Mouse (Mus musculus) neural tube, embryonic 11.5 days (tissue): ENCODE data around the gene Tmem129. TPM values are rescaled to one million over a fixed set of nuclear protein-coding genes. Genes with fewer than 3 reads are reported as not detected.

Source experiments
- ATAC-seq: fragments of 200-750 bp; cut with Nextera tagmentation; 2 replicates; pipeline ENCODE4 v1.8.0; 2017; ENCODE audit warnings: moderate number of reproducible peaks, mild to moderate bottlenecking, moderate TSS enrichment, moderate library complexity; ENCODE audit not compliant: insufficient read depth, low FRiP score, low TSS enrichment
- DNase-seq: peaks from one replicate; pipeline ENCODE4 v3.0.0-alpha.2; 2015; ENCODE audit warnings: low spot score
- H3K27ac ChIP-seq: fragments of 300-500 bp; sonication (generic); 2 replicates; pipeline ENCODE4 v1.5.1; 2014; ENCODE audit warnings: low read depth, mild to moderate bottlenecking, low read length
- H3K27me3 ChIP-seq: fragments of 300-500 bp; sonication (generic); 2 replicates; pipeline ENCODE4 v1.6.1; 2014; ENCODE audit warnings: mild to moderate bottlenecking, low read length, mixed read lengths; ENCODE audit not compliant: control insufficient read depth, insufficient read depth
- H3K36me3 ChIP-seq: fragments of 300-500 bp; sonication (generic); 2 replicates; pipeline ENCODE4 v1.6.1; 2014; ENCODE audit warnings: mild to moderate bottlenecking, low read length, moderate library complexity, mixed read lengths; ENCODE audit not compliant: control insufficient read depth, insufficient read depth
- H3K4me1 ChIP-seq: fragments of 300-500 bp; sonication (generic); 2 replicates; pipeline ENCODE4 v1.6.1; 2014; ENCODE audit warnings: low read length, mixed read lengths; ENCODE audit not compliant: control insufficient read depth, insufficient read depth
- H3K4me2 ChIP-seq: fragments of 300-500 bp; sonication (generic); 2 replicates; pipeline ENCODE4 v1.6.1; 2014; ENCODE audit warnings: low read depth, mild to moderate bottlenecking, moderate library complexity
- H3K4me3 ChIP-seq: fragments of 300-500 bp; sonication (generic); 2 replicates; pipeline ENCODE4 v1.5.1; 2014; ENCODE audit warnings: low read depth, low read length
- H3K9ac ChIP-seq: fragments of 300-500 bp; sonication (generic); 2 replicates; pipeline ENCODE4 v1.6.1; 2014; ENCODE audit warnings: mild to moderate bottlenecking, low read length
- H3K9me3 ChIP-seq: fragments of 300-500 bp; sonication (generic); 2 replicates; pipeline ENCODE4 v1.6.1; 2016; ENCODE audit warnings: low read length; ENCODE audit not compliant: control insufficient read depth
- WGBS: fragments of 180-500 bp; shearing (Covaris S2); extraction: QIAGEN DNeasy Blood & Tissue Kit; methylation state at CpG from one replicate; pipeline ENCODE4 v1.1.7; 2014; 5-methylcytosine and 5-hydroxymethylcytosine counted together
- polyA plus RNA-seq: library from polyadenylated mRNA; unstranded; fragments of >200 nt; fragmentation: Nextera tagmentation; extraction: Ambion mirVana; gene quantifications from 2 replicates; pipeline ENCODE4 v1.2.1, GENCODE M21; 2014

Gene Tmem129
- polyA plus RNA-seq, 1 experiment from 2014 or later: 39.7 TPM

DNA sequence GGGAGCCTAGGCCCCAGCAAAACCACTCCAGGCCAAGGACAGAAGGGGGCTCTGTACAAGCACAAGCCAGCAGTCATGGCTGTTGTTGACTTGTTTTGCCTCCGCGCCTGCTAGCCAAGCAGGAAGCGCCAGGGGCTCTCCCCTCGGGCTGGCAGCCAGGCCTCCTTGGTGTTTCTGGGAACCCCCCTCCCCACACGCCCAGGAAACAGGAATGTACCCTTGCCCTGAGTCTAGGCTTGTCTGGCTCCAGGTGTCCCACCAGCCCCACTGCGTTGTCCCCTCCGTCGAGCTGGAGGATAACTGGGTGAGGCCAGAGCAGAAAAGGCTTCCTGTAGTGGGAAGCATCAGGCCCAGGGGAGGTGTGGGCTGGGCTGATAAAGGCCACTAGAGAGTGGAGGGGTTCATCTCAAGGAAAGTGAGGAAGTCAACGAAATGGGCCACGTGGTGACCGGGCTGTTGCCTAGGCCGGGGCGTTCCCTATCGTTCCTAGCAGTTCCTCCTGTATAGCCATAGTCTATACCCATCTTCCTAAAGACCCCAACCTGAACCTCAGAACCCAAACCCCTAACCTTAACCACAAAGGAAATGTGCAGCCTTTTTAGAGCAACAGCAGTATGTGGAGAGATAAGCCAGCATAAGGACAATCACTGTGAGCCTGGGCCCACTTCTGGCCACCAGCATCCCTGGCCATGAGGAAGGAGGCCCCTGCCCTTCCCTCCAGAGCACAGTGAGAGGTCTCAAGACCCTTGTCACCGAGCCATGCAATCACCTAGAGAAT lies 23.6 kb upstream of the Tmem129 start:
- Histone ChIP-seq H3K4me2 (no peak overlapping the region), H3K27ac (no peak overlapping the region), H3K4me1 (0 out of 2 replicates have a peak, but pooled peaks cover 4% of the 10 kb centered on the region), H3K9me3 (no peaks in the 10 kb centered on the region), H3K9ac (no peak overlapping the region), H3K36me3 (no peaks in the 10 kb centered on the region), H3K27me3 (no peaks in the 10 kb centered on the region), H3K4me3 (no peak overlapping the region)
- ATAC-seq: no peak
- no peak for DNase-seq
- WGBS: 85% methylated on average over 15 of the region's 15 CpGs

DNA sequence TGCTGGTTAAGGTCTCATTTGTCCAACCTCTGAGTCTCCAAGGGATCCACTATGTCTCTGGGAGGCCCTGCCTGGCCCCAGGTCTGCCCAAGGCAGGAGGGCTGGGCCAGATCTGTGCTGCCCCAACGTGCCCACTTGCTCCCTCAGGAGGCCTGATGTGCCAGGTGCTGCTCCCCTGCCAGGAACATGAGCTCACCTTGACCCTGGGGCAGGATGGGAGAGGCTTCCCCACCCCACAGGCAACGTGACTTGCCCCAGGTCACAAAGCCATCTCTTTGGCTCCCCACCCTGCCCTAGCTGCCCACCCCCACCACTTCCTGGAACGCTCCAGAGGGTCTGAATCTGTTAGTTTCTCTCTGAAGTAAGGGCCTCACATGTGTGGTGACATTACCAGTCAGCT lies 22.8 kb upstream of the Tmem129 start:
- H3K36me3 ChIP-seq: no peaks in the 10 kb centered on the region
- 0 out of 2 replicates have a peak, but pooled peaks cover 4% of the 10 kb centered on the region for H3K4me1 ChIP-seq
- H3K4me2 ChIP-seq: no peak overlapping the region
- no peak overlapping the region for H3K27ac ChIP-seq
- DNase-seq (no peak), ATAC-seq (no peak)
- WGBS: 56% methylated on average over 3 of the region's 3 CpGs
- H3K27me3 ChIP-seq: no peaks in the 10 kb centered on the region
- H3K9me3 ChIP-seq: no peaks in the 10 kb centered on the region
- H3K9ac ChIP-seq: no peak overlapping the region
- no peak overlapping the region for H3K4me3 ChIP-seq

DNA sequence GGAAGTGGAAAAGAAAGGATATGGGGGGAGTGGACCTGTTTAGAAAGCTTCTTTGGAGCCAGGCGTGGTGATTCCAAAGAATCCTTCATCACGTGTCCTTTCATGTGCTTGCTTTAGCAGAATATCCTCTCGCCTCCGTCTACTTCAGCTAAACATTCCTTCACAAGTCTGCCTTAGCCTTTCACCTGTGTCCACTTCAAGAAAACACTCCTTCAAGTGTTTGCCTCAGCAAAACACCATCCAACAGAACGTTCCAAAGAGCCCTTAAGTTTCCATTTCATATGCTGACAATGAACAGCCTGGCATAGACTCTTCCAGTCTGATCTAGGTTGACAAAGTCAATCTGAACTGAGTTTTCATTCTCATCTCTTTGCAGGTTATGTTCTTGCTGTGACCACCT lies 20.0 kb upstream of the Tmem129 start:
- Histone ChIP-seq H3K4me2 (no peak overlapping the region), H3K4me3 (no peak overlapping the region), H3K9me3 (no peaks in the 10 kb centered on the region), H3K9ac (no peak overlapping the region), H3K27ac (no peak overlapping the region), H3K27me3 (no peaks in the 10 kb centered on the region), H3K36me3 (no peaks in the 10 kb centered on the region; the same call in 1 of the 2 replicates), H3K4me1 (peaks cover 8% of the 10 kb centered on the region; the same call in 1 of the 2 replicates)
- ATAC-seq: no peak
- DNase-seq: no peak
- 86% methylated on average over 5 of the region's 5 CpGs for WGBS

DNA sequence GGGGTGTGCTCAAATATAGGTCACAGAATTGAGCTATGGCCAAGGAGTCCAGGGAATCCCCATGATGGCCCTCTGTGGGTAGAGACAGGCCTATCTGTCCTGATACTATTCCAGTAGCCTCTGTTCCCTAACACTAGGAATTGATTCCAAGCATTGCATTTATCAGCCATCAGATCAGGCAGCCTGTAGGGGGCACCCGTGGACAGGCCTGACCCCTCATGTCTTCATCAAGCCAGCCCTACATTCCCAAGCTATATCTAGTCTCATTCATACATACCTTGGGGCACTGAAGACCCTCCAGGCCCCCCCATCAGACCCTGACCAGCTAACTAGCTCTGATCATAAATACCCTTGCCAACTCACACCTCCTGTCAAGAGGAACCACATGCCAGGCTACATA lies 17.7 kb upstream of the Tmem129 start:
- Histone ChIP-seq H3K27ac (no peak overlapping the region), H3K27me3 (no peaks in the 10 kb centered on the region), H3K4me3 (no peak overlapping the region), H3K9ac (no peak overlapping the region), H3K36me3 (no peaks in the 10 kb centered on the region; the same call in 1 of the 2 replicates), H3K9me3 (no peaks in the 10 kb centered on the region), H3K4me2 (no peak overlapping the region), H3K4me1 (peaks cover 8% of the 10 kb centered on the region; the same call in 1 of the 2 replicates)
- 0% methylated on average over 1 of the region's 1 CpGs for WGBS
- peak; percentile 71 for DNase-seq
- no peak; the same call in 1 of the 2 replicates for ATAC-seq

DNA sequence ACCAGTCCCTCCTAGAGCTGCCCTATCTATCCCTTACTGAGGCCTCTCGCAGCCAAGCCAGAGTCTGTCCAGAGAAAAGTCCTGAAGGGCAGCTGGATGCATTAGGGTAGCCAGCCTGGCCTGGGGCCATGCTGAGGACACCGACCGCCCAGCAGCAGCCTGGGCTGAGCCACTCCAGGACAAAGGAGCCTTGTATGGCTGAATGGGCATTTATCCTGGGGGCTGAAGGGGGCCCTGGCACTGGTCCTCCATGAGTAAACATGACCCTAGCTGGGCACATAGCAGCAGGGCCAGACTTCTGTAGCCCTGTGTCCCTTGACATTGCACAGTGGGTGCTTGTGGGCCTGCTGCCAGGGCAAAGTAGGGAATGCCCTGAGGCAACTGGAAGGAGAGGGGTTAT lies 16.2 kb upstream of the Tmem129 start:
- no peak for ATAC-seq
- Histone ChIP-seq H3K27me3 (no peaks in the 10 kb centered on the region), H3K4me2 (no peak overlapping the region), H3K9me3 (no peaks in the 10 kb centered on the region), H3K9ac (no peak overlapping the region; the same call in 1 of the 2 replicates), H3K36me3 (no peaks in the 10 kb centered on the region; the same call in 1 of the 2 replicates), H3K4me1 (peaks cover 8% of the 10 kb centered on the region; the same call in 1 of the 2 replicates), H3K4me3 (no peak overlapping the region), H3K27ac (peak overlapping the region; percentile 30; the same call in 1 of the 2 replicates)
- DNase-seq: peak; percentile 21
- 58% methylated on average over 3 of the region's 3 CpGs for WGBS

DNA sequence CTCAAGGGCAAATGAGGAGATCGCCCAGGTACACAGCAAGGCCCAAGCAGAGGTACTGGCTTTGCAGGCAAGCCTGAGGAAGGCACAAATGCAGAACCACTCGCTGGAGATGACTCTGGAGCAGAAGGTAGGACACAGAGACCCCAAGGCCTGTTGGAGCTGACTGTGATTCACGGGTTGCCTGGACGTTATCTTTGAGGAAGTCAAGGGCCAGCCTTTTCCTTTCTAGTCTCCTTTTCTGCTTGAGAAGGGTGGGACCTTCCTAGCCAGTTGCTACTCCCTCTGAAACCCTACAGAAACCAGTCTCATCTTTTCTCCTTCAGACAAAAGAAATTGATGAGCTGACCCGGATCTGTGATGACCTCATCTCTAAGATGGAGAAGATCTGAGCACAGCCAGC lies 13.4 kb upstream of the Tmem129 start:
- WGBS: 81% methylated on average over 5 of the region's 5 CpGs
- Histone ChIP-seq H3K4me3 (no peak overlapping the region), H3K27ac (no peak overlapping the region), H3K27me3 (no peaks in the 10 kb centered on the region), H3K36me3 (peaks cover 12% of the 10 kb centered on the region), H3K4me1 (peaks cover 8% of the 10 kb centered on the region; the same call in 1 of the 2 replicates), H3K9ac (no peak overlapping the region), H3K4me2 (no peak overlapping the region), H3K9me3 (no peaks in the 10 kb centered on the region)
- ATAC-seq (no peak), DNase-seq (no peak)

DNA sequence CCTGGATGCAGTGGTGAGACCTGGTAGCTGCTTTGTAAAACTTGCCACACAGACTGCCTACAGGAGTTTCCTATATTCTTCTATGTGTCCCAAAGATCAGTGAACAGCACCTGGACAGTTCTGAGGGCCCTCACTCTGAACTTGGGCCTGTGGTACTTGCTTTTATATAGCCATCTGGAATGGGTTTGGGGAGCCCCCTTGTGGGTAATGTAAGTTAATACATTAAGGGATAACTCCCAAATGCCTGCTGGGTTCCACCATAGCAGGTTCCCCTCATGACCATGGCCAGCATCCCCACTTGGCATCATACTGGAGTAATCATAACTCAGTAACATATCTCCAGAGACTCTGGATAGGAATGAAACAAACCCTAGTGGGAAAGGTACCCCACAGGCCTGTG lies 10.0 kb upstream of the Tmem129 start:
- Histone ChIP-seq H3K36me3 (peaks cover 15% of the 10 kb centered on the region), H3K27ac (no peak overlapping the region), H3K4me2 (no peak overlapping the region), H3K4me1 (no peaks in the 10 kb centered on the region), H3K4me3 (no peak overlapping the region), H3K27me3 (no peaks in the 10 kb centered on the region), H3K9me3 (no peaks in the 10 kb centered on the region), H3K9ac (no peak overlapping the region)
- DNase-seq (peak; percentile 25), ATAC-seq (no peak)

DNA sequence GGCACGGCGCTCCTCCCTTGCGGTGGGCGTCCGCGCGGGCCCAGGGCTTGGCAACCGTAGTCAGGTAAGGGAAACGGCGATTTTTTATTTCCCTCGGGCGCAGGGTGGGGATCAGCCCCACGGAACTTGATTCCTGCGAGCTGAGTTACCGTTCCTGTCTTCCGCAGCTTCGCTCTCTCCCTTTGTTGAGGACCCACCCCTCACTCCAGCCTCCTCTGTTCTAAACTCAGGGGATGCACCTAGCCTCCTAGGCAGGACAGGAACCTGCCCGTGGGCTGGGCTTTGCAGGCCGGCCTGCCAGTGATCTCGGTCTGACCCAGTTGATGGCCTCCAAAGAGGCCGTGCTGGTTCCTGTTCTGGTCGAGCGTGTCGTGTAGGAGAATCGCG lies 441 bp upstream of the Tmem129 start:
- Histone ChIP-seq H3K4me2 (peak overlapping the region; percentile 40), H3K4me3 (peak overlapping the region; percentile 72), H3K9ac (peak overlapping the region; percentile 74), H3K36me3 (peaks cover 6% of the 10 kb centered on the region), H3K4me1 (peaks cover 8% of the 10 kb centered on the region), H3K27me3 (no peaks in the 10 kb centered on the region), H3K27ac (0 out of 2 replicates have a peak overlapping the region, but pooled peaks have one; percentile 14), H3K9me3 (no peaks in the 10 kb centered on the region)
- whole genome bisulfite sequencing: under 1% methylated on average over 26 of the region's 26 CpGs
- ATAC-seq (peak; percentile 1; the same call in 1 of the 2 replicates), DNase-seq (no peak)
